In the genomic region with DNA sequence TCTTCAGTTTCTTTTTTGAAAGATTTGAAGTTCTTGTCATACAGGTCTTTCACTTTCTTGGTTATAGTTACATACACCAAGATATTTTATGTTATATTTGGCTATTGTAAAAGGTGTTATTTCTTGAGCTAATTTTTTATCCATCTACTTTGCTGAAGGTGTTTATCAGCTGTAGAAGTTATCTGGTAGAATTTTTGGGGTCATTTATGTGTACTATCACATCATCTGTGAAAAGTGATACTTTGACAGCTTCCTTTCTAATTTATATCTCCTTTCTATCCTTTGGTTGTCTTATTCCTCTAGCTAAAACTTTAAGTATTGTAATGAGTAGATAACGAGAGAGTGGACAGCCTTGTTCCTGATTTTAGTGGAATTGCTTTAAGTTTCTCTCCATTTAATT, we compare ENCODE assay signal across 25 mouse cellular contexts.
"Had no signal": no experiment of that assay in that cellular context is flagged by ENCODE, and none has a peak within 500 bp of the region (broad histone marks: within the 10 kb centered on the region; RNA-seq: fewer than 3 reads in every experiment).

No protein-coding gene starts in this region.

- H3K27me3 ChIP-seq: embryonic facial prominence, embryonic 12.5 days; embryonic facial prominence, embryonic 13.5 days; embryonic facial prominence, embryonic 15.5 days; forebrain, embryonic 12.5 days; forebrain, embryonic 13.5 days; forebrain, embryonic 15.5 days had no signal

- H3K4me1 ChIP-seq: embryonic facial prominence, embryonic 10.5 days; embryonic facial prominence, embryonic 12.5 days; embryonic facial prominence, embryonic 13.5 days; embryonic facial prominence, embryonic 15.5 days; forebrain, embryonic 10.5 days; forebrain, embryonic 12.5 days; forebrain, embryonic 13.5 days; forebrain, embryonic 15.5 days; heart, embryonic 10.5 days had no signal

- H3K9ac ChIP-seq: embryonic facial prominence, embryonic 12.5 days; embryonic facial prominence, embryonic 13.5 days; embryonic facial prominence, embryonic 15.5 days; forebrain, embryonic 12.5 days; forebrain, embryonic 13.5 days; forebrain, embryonic 15.5 days; forebrain, postnatal 0 days had no signal

- DNase-seq: cerebellum, adult 9-11 months; cerebellum, postnatal 10 days; cerebellum, postnatal 14 days; cerebellum, postnatal 25 days; cerebellum, postnatal 36 days; embryo, embryonic 11 days; forebrain, postnatal 0 days; gastrocnemius, adult 2 months; gastrocnemius, postnatal 10 days; gastrocnemius, postnatal 14 days; gastrocnemius, postnatal 25 days; gastrocnemius, postnatal 36 days; heart, adult 11 months; heart, adult 18-20 months; heart, adult 2 months had no signal

- H3K4me3 ChIP-seq: embryonic facial prominence, embryonic 10.5 days; embryonic facial prominence, embryonic 12.5 days; embryonic facial prominence, embryonic 13.5 days; embryonic facial prominence, embryonic 15.5 days; erythroblast, embryonic 14.5 days; forebrain, embryonic 10.5 days; forebrain, embryonic 12.5 days; forebrain, embryonic 13.5 days; forebrain, embryonic 15.5 days; gastrocnemius, adult 2 months; heart, adult 2 months; heart, embryonic 10.5 days had no signal

- H3K9me3 ChIP-seq: embryonic facial prominence, embryonic 12.5 days; embryonic facial prominence, embryonic 13.5 days; embryonic facial prominence, embryonic 15.5 days; forebrain, embryonic 12.5 days; forebrain, embryonic 13.5 days; forebrain, embryonic 15.5 days; heart, embryonic 10.5 days had no signal

- H3K27ac ChIP-seq: embryonic facial prominence, embryonic 10.5 days; embryonic facial prominence, embryonic 12.5 days; embryonic facial prominence, embryonic 13.5 days; embryonic facial prominence, embryonic 15.5 days; forebrain, embryonic 10.5 days; forebrain, embryonic 12.5 days; forebrain, embryonic 13.5 days; forebrain, embryonic 15.5 days; gastrocnemius, adult 2 months; heart, adult 2 months; heart, embryonic 10.5 days had no signal
